Mouse (Mus musculus) heart, embryonic 14.5 days (tissue): ENCODE results near the gene Serpinb2. TPM values are rescaled to one million over a fixed set of nuclear protein-coding genes. Genes with fewer than 3 reads are reported as not detected.

ENCODE experiments used
- ATAC-seq: fragments of 200-750 bp; cut with Nextera tagmentation; 2 replicates; pipeline ENCODE4 v1.8.0; 2017; ENCODE audit warnings: low read depth, moderate TSS enrichment; ENCODE audit not compliant: insufficient number of reproducible peaks, insufficient read depth, low FRiP score
- H3K27ac ChIP-seq, 2 experiments: fragments of 200-500 bp in 1 of 2; fragments of 300-500 bp in 1 of 2; sonication (generic) in 1 of 2; replicated peaks in 1 of 2; 2 replicates each; pipeline ENCODE4 v1.5.1; 2012 to 2014; ENCODE audit warnings: low read depth in 2 of 2, low read length in 2 of 2, control low read depth in 1 of 2, mild to moderate bottlenecking in 1 of 2, mixed read lengths in 1 of 2; ENCODE audit not compliant: control insufficient read depth in 1 of 2, insufficient read depth in 1 of 2
- H3K27me3 ChIP-seq: fragments of 300-500 bp; sonication (generic); 2 replicates; pipeline ENCODE4 v1.6.1; 2014; ENCODE audit warnings: mild to moderate bottlenecking, low read length, control low read depth; ENCODE audit not compliant: control insufficient read depth, insufficient read depth
- H3K36me3 ChIP-seq: fragments of 300-500 bp; sonication (generic); 2 replicates; pipeline ENCODE4 v1.6.1; 2014; ENCODE audit warnings: mild to moderate bottlenecking, control low read depth, low read length, mixed read lengths; ENCODE audit not compliant: control insufficient read depth, insufficient read depth
- H3K4me1 ChIP-seq, 2 experiments: fragments of 200-500 bp in 1 of 2; fragments of 300-500 bp in 1 of 2; sonication (generic) in 1 of 2; 2 replicates each; pipeline ENCODE4 v1.6.1; 2012 to 2014; ENCODE audit warnings: low read length in 2 of 2, control low read depth in 1 of 2, mixed read lengths in 1 of 2; ENCODE audit not compliant: control insufficient read depth in 2 of 2, insufficient read depth in 2 of 2
- H3K4me2 ChIP-seq: fragments of 300-500 bp; sonication (generic); 2 replicates; pipeline ENCODE4 v1.6.1; 2014; ENCODE audit warnings: mild to moderate bottlenecking, low read length
- H3K4me3 ChIP-seq, 2 experiments: fragments of 200-500 bp in 1 of 2; fragments of 300-500 bp in 1 of 2; sonication (generic) in 1 of 2; 2 replicates each; pipeline ENCODE4 v1.5.1; 2012 to 2014; ENCODE audit warnings: low read length in 2 of 2, mild to moderate bottlenecking in 2 of 2, control low read depth in 1 of 2, low read depth in 1 of 2, moderate library complexity in 1 of 2; ENCODE audit not compliant: control insufficient read depth in 1 of 2, insufficient read depth in 1 of 2
- H3K9ac ChIP-seq: fragments of 300-500 bp; sonication (generic); 2 replicates; pipeline ENCODE4 v1.6.1; 2014; ENCODE audit warnings: mild to moderate bottlenecking, low read length
- H3K9me3 ChIP-seq: fragments of 300-500 bp; sonication (generic); 2 replicates; pipeline ENCODE4 v1.6.1; 2016; ENCODE audit warnings: low read length, control low read depth; ENCODE audit not compliant: control insufficient read depth
- WGBS: fragments of 180-500 bp; shearing (Covaris S2); extraction: QIAGEN DNeasy Blood & Tissue Kit; methylation state at CpG from one replicate; pipeline ENCODE4 v1.1.7; 2014; 5-methylcytosine and 5-hydroxymethylcytosine counted together
- polyA plus RNA-seq: library from polyadenylated mRNA; unstranded; fragments of >200 nt; fragmentation: Nextera tagmentation; extraction: Ambion mirVana; gene quantifications from 2 replicates; pipeline ENCODE4 v1.2.1, GENCODE M21; 2014

Gene Serpinb2
- polyA plus RNA-seq, 1 experiment from 2014 or later: not detected

GRCm38 (mm10) chr1:107537435-107537834, 26.2 kb downstream of the Serpinb2 start:
- 76% methylated on average over 1 of the region's 1 CpGs for WGBS
- H3K4me2 ChIP-seq: no peak overlapping the region
- no peaks in the 10 kb centered on the region for H3K9me3 ChIP-seq
- H3K36me3 ChIP-seq: no peaks in the 10 kb centered on the region
- ATAC-seq: no peak
- no peak overlapping the region for H3K9ac ChIP-seq
- H3K27me3 ChIP-seq: no peaks in the 10 kb centered on the region
- H3K4me3 ChIP-seq: no peak overlapping the region
- no peak overlapping the region for H3K27ac ChIP-seq
- no peaks in the 10 kb centered on the region for H3K4me1 ChIP-seq

DNA sequence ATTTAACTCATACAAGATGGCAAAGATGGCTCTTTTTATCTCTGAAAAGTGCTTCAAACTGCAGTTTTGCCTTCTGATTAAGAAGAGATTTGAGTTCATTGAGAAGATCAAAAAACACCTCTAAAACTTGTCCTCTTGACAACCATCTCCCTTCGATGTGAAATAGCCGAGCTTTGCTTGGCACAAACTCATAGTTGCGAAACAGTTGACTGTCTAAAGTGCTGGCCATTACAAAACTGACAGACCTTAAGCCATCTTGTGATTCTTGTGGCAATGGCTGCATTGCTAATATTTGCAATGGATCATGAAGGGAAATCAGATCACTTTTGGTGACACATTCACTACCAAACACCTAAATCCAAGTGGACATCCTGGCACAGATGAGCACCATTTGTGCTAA, 48.3 kb downstream of the Serpinb2 start:
- WGBS: 82% methylated on average over 3 of the region's 3 CpGs
- H3K36me3 ChIP-seq: no peaks in the 10 kb centered on the region
- no peak overlapping the region for H3K27ac ChIP-seq
- no peak overlapping the region for H3K9ac ChIP-seq
- no peaks in the 10 kb centered on the region for H3K4me1 ChIP-seq
- H3K9me3 ChIP-seq: no peaks in the 10 kb centered on the region
- H3K27me3 ChIP-seq: no peaks in the 10 kb centered on the region
- no peak overlapping the region for H3K4me3 ChIP-seq
- no peak for ATAC-seq
- no peak overlapping the region for H3K4me2 ChIP-seq

GRCm38 (mm10) chr1:107562110-107562509, 50.9 kb downstream of the Serpinb2 start:
- Histone ChIP-seq H3K9ac (no peak overlapping the region), H3K27me3 (no peaks in the 10 kb centered on the region), H3K4me2 (no peak overlapping the region), H3K27ac (no peak overlapping the region), H3K4me3 (no peak overlapping the region), H3K36me3 (no peaks in the 10 kb centered on the region), H3K9me3 (no peaks in the 10 kb centered on the region), H3K4me1 (no peaks in the 10 kb centered on the region)
- WGBS: 67% methylated on average over 1 of the region's 1 CpGs
- no peak for ATAC-seq

DNA sequence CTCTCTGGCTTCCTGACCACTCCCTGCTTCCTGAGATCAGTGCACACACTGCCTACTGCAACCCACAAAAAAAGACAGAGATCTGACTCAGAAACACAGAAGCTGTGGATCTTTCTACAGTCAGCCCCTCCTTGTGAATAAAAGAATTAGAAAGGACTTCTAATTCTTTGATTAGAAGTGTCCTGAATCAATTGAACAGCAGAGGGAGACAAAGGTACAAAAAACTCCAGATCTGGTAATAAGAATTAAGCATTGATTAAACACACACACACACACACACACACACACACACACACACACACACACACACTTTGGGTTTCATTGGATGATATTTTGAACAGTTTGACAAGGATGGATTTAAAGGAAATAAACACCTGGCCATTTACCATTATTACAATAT, 54.4 kb downstream of the Serpinb2 start:
- H3K4me1 ChIP-seq: no peaks in the 10 kb centered on the region
- no peak overlapping the region for H3K27ac ChIP-seq
- H3K36me3 ChIP-seq: no peaks in the 10 kb centered on the region
- H3K4me3 ChIP-seq: no peak overlapping the region
- H3K4me2 ChIP-seq: no peak overlapping the region
- no peaks in the 10 kb centered on the region for H3K27me3 ChIP-seq
- H3K9ac ChIP-seq: no peak overlapping the region
- no peaks in the 10 kb centered on the region for H3K9me3 ChIP-seq
- no peak for ATAC-seq

DNA sequence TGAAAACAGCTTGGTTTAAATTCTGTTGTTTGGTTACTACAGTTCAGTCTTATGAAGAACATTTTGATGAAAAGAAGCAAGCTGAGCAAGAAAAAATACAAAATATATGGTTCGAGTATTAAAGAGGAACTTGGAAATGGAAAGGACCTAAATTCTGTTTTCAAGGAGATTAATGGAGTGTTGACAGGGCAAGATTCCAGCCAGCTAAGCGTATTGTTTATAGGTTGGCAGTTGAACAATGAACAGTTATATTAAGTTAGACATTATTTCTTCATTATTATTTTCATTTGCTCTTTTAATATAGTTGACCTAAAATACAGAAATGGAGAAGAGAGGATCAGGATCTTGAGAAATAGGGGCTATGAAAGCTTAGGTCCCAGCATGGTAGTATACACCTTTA, 64.9 kb downstream of the Serpinb2 start:
- Histone ChIP-seq H3K27me3 (no peaks in the 10 kb centered on the region), H3K9me3 (no peaks in the 10 kb centered on the region), H3K4me1 (no peaks in the 10 kb centered on the region), H3K4me2 (no peak overlapping the region), H3K9ac (no peak overlapping the region), H3K4me3 (no peak overlapping the region), H3K27ac (no peak overlapping the region), H3K36me3 (no peaks in the 10 kb centered on the region)
- 68% methylated on average over 2 of the region's 2 CpGs for WGBS
- ATAC-seq: no peak

DNA sequence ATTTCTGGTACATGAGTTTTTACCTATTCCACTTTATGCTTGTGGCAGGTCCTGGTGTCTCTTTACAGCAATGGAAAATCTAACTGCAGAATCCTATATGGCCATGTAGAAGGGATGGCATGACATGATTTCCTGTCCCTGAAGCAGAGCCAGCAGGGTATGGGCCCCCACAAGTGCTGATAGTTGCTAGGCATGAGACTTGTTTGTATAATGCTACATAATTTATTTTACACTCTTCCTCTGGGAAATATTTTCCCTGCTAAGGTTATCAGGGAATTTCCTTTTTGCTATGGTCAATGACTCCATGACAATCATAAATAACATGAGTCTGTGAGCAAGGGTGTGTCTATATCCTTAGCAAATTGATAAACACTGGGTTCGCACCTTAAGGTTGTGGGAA, 66.3 kb downstream of the Serpinb2 start:
- no peaks in the 10 kb centered on the region for H3K36me3 ChIP-seq
- H3K4me2 ChIP-seq: no peak overlapping the region
- no peak overlapping the region for H3K4me3 ChIP-seq
- H3K27me3 ChIP-seq: no peaks in the 10 kb centered on the region
- ATAC-seq: no peak
- WGBS: 82% methylated on average over 1 of the region's 1 CpGs
- no peak overlapping the region for H3K27ac ChIP-seq
- no peaks in the 10 kb centered on the region for H3K9me3 ChIP-seq
- H3K4me1 ChIP-seq: no peaks in the 10 kb centered on the region
- H3K9ac ChIP-seq: no peak overlapping the region

DNA sequence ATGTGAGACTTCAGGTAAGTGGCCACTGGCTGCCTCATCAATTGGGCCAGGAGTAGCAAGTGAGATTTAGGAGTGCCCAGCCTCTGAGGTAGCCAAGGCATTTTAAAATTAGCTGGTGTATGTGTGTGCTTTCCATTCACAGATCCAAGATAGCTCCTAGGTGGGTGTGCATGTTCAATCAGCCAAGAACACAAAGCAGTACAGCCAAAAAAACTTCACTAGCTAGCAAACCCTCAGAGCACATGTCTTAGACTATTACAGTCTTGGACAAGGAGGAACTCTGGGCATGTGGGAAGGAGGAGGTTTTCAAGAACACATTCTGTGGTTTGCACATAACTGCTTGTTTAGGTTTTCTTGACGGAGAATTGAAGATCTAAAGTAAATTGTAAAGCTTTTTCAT, 70.0 kb downstream of the Serpinb2 start:
- Histone ChIP-seq H3K36me3 (no peaks in the 10 kb centered on the region), H3K9ac (no peak overlapping the region), H3K9me3 (no peaks in the 10 kb centered on the region), H3K27me3 (no peaks in the 10 kb centered on the region), H3K4me3 (no peak overlapping the region), H3K27ac (no peak overlapping the region), H3K4me1 (no peaks in the 10 kb centered on the region), H3K4me2 (no peak overlapping the region)
- WGBS: 61% methylated on average over 1 of the region's 1 CpGs
- ATAC-seq: no peak

DNA sequence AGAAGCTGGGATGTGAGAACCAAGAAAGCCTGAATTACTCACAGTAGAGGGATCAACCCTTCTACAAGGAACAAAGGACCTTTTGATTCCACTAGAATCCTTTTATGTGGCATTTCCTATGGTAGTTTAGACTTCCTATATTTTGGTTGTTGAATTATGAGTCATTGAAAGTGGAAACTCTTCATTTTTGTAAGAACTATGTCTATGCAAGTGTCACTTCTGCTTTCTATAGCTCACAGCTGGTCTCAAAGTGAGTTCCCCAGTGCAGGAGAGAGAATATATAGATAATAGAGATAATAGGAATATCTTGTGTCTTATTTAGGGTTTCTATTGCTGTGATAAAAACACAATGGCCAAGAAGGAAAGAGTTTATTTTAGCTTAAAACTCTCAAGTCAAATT, 71.7 kb downstream of the Serpinb2 start:
- Histone ChIP-seq H3K4me2 (no peak overlapping the region), H3K4me1 (no peaks in the 10 kb centered on the region), H3K27ac (no peak overlapping the region), H3K36me3 (no peaks in the 10 kb centered on the region), H3K27me3 (no peaks in the 10 kb centered on the region), H3K4me3 (no peak overlapping the region), H3K9ac (no peak overlapping the region), H3K9me3 (no peaks in the 10 kb centered on the region)
- ATAC-seq: no peak
